Mouse (Mus musculus) lung, postnatal 0 days (tissue): ENCODE results near the gene Tomm34.

ENCODE experiments used
- CTCF ChIP-seq: IDR thresholded peaks from 2 replicates; pipeline ENCODE4 v1.5.1; 2016; ENCODE audit warnings: antibody characterized with exemption, mild to moderate bottlenecking
- EP300 ChIP-seq: IDR thresholded peaks from 2 replicates; pipeline ENCODE4 v1.6.1; 2016; ENCODE audit warnings: antibody characterized with exemption, mild to moderate bottlenecking, control low read depth

GRCm38 (mm10) chr2:164010944-164011343 is 60.0 kb downstream of the Tomm34 start:
- TF ChIP-seq CTCF = no peak
- no peak for TF ChIP-seq EP300
